Mouse (Mus musculus) megakaryocyte, embryonic 14.5 days (primary cell): Measurements from ENCODE around the gene Fam83e.

ENCODE experiments used
- FLI1 ChIP-seq: IDR thresholded peaks from 2 replicates; pipeline ENCODE4 v1.6.1; 2012; ENCODE audit warnings: low read length, inconsistent platforms, mixed read lengths
- GATA1 ChIP-seq: IDR thresholded peaks from 3 replicates; pipeline ENCODE4 v1.6.1; 2012; ENCODE audit warnings: mixed read lengths, low read length, inconsistent platforms, borderline replicate concordance

DNA sequence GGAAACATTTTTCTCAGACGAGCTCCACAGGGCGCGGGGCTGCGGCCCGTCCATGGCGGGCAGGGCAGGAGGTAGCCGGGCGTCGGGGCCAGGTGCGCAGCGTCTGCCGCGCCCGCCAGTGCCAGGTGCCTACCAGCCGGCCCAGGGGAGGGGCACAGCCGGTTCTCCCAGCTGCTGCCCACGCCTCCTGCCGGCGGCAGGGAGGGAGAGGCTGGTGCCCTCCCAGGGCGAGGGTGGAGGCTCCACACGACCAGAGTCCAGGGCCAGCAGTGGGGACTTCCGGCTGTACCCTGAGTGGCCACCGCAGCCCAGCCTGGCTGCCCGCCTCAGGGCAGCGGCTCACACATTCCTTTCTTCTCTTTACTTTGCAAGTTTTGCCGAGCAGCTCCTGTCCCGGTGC, 38.4 kb downstream of the Fam83e start:
- no peak for TF ChIP-seq GATA1
- no peak for TF ChIP-seq FLI1
